Mouse (Mus musculus) inflammation-experienced regulatory T-cells, adult 6 months (primary cell): ENCODE data around the gene Ubac2. TPM values are rescaled to one million over a fixed set of nuclear protein-coding genes. Genes with fewer than 3 reads are reported as not detected.

ENCODE experiments used
- ATAC-seq: one replicate; pipeline ENCODE4 v1.8.0; 2017
- polyA plus RNA-seq, 3 experiments: library from polyadenylated mRNA; unstranded; fragments of 100-300 nt; shearing (Covaris generic); gene quantifications; one replicate each; pipeline ENCODE4 v1.2.1; 2017

Ubac2 gene
- polyA plus RNA-seq, 3 experiments from 2014 or later, result 47.9 to 88.3 (median 78.9) TPM

- no peak for ATAC-seq
Observed at GRCm38 (mm10) chr14:121927451-121927850, 49.0 kb downstream of the Ubac2 start.

- ATAC-seq, result peak; percentile 43
Observed at GRCm38 (mm10) chr14:121928375-121929137, 50.1 kb downstream of the Ubac2 start.

GRCm38 (mm10) chr14:121929243-121929951, 51.0 kb downstream of the Ubac2 start:
- ATAC-seq, result peak; percentile 65

- peak; percentile 46 for ATAC-seq
Observed at GRCm38 (mm10) chr14:121930731-121931383, 52.4 kb downstream of the Ubac2 start.

- ATAC-seq, result peak; percentile 33
Observed at GRCm38 (mm10) chr14:121931594-121931993, 53.2 kb downstream of the Ubac2 start.

GRCm38 (mm10) chr14:121932180-121932579, 53.8 kb downstream of the Ubac2 start:
- ATAC-seq, result no peak

- no peak for ATAC-seq
Observed at GRCm38 (mm10) chr14:121933906-121934596, 55.6 kb downstream of the Ubac2 start.

- ATAC-seq, result no peak
Observed at GRCm38 (mm10) chr14:121934597-121934946, 56.2 kb downstream of the Ubac2 start.

GRCm38 (mm10) chr14:121936356-121936755, 57.9 kb downstream of the Ubac2 start:
- no peak for ATAC-seq

- no peak for ATAC-seq
Observed at GRCm38 (mm10) chr14:121936856-121937255, 58.4 kb downstream of the Ubac2 start.

GRCm38 (mm10) chr14:121937601-121938255, 59.3 kb downstream of the Ubac2 start:
- ATAC-seq, result peak; percentile 47

- ATAC-seq, result peak; percentile 77
Observed at GRCm38 (mm10) chr14:121938256-121939191, 60.1 kb downstream of the Ubac2 start.

- no peak for ATAC-seq
Observed at GRCm38 (mm10) chr14:121939582-121939981, 61.2 kb downstream of the Ubac2 start.

GRCm38 (mm10) chr14:121946131-121946530, 67.7 kb downstream of the Ubac2 start:
- ATAC-seq, result no peak

- peak; percentile 75 for ATAC-seq
Observed at GRCm38 (mm10) chr14:121946728-121947127, 68.3 kb downstream of the Ubac2 start.

- ATAC-seq, result no peak
Observed at GRCm38 (mm10) chr14:121947201-121947760, 68.9 kb downstream of the Ubac2 start.

GRCm38 (mm10) chr14:121947966-121948365, 69.5 kb downstream of the Ubac2 start:
- ATAC-seq, result peak; percentile 7

GRCm38 (mm10) chr14:121949436-121949835, 71.0 kb downstream of the Ubac2 start:
- no peak for ATAC-seq

GRCm38 (mm10) chr14:121949897-121950296, 71.5 kb downstream of the Ubac2 start:
- no peak for ATAC-seq

GRCm38 (mm10) chr14:121951399-121952045, 73.1 kb downstream of the Ubac2 start:
- ATAC-seq, result peak; percentile 35
